ENCODE assay signal across 7 mouse cellular contexts in genomic region chr13:99900557-99900892, GRCm38 (mm10). TPM values are rescaled to one million over a fixed set of nuclear protein-coding genes. Genes with fewer than 3 reads are reported as not detected.
A peak's percentile ranks its signal among the peaks of the same experiment; 100 is the strongest.
DNase-seq lines count a peak whose midpoint lies in the region; ATAC-seq lines count a peak whose summit lies in the region.

No protein-coding gene starts in this region.

- peaks cover 8% of the 10 kb centered on the region; the same call in 1 of the 2 replicates for H3K4me1 ChIP-seq in heart, embryonic 12.5 days (replicated peaks)
- peaks cover 11% of the 10 kb centered on the region; the same call in 1 of the 2 replicates for H3K4me1 ChIP-seq in kidney, embryonic 16.5 days (ENCODE audit: insufficient read depth, low read length)
- H3K4me1 ChIP-seq in midbrain, embryonic 11.5 days (ENCODE audit: control insufficient read depth, insufficient read depth, low read length) = no peaks in the 10 kb centered on the region

- peak; percentile 59 for DNase-seq in thymus, postnatal 4 days
- no peak for DNase-seq in thymus, postnatal 25 days
- DNase-seq in c-Kit-positive CD71-positive TER-119-negative erythroid progenitor cells, embryonic 14.5 days (ENCODE audit: low read depth) = peak; percentile 6
- DNase-seq in midbrain, embryonic 11.5 days (ENCODE audit: low spot score, missing footprints) = peak; percentile 97
- DNase-seq in testis, postnatal 10 days (ENCODE audit: low spot score) = peak; percentile 81

- no peaks in the 10 kb centered on the region for H3K36me3 ChIP-seq in heart, embryonic 12.5 days
- H3K36me3 ChIP-seq in kidney, embryonic 16.5 days (ENCODE audit: insufficient read depth, low read length) = no peaks in the 10 kb centered on the region
- no peaks in the 10 kb centered on the region for H3K36me3 ChIP-seq in midbrain, embryonic 11.5 days (ENCODE audit: control insufficient read depth, insufficient read depth, low read length)

- H3K9ac ChIP-seq in heart, embryonic 12.5 days = no peak overlapping the region
- H3K9ac ChIP-seq in kidney, embryonic 16.5 days (replicated peaks; ENCODE audit: low read length) = no peak overlapping the region
- peak overlapping the region; percentile 2 for H3K9ac ChIP-seq in midbrain, embryonic 11.5 days (ENCODE audit: low read length)

- 2% methylated on average over 30 of the region's 30 CpGs for WGBS in heart, embryonic 12.5 days
- WGBS in kidney, embryonic 16.5 days = 0% methylated on average over 30 of the region's 30 CpGs
- WGBS in midbrain, embryonic 11.5 days = under 1% methylated on average over 30 of the region's 30 CpGs

- peaks cover 56% of the 10 kb centered on the region for H3K27me3 ChIP-seq in heart, embryonic 12.5 days (replicated peaks)
- peaks cover 41% of the 10 kb centered on the region for H3K27me3 ChIP-seq in kidney, embryonic 16.5 days (ENCODE audit: insufficient read depth, low read length)
- peaks cover 26% of the 10 kb centered on the region for H3K27me3 ChIP-seq in midbrain, embryonic 11.5 days (ENCODE audit: control insufficient read depth, insufficient read depth, low read length)

- peak overlapping the region; percentile 22 for H3K4me3 ChIP-seq in heart, embryonic 12.5 days
- H3K4me3 ChIP-seq in kidney, embryonic 16.5 days (ENCODE audit: low read length) = peak overlapping the region; percentile 26
- peak overlapping the region; percentile 33 for H3K4me3 ChIP-seq in midbrain, embryonic 11.5 days (ENCODE audit: low read depth, low read length)

- no peaks in the 10 kb centered on the region for H3K9me3 ChIP-seq in heart, embryonic 12.5 days (replicated peaks)
- H3K9me3 ChIP-seq in kidney, embryonic 16.5 days (ENCODE audit: low read length) = no peaks in the 10 kb centered on the region
- no peaks in the 10 kb centered on the region for H3K9me3 ChIP-seq in midbrain, embryonic 11.5 days (ENCODE audit: control insufficient read depth, low read length)

- 0 out of 2 replicates have a peak, but pooled peaks have one; percentile 25 for ATAC-seq in heart, embryonic 12.5 days (ENCODE audit: insufficient number of reproducible peaks, low FRiP score)
- peak; percentile 92 for ATAC-seq in kidney, embryonic 16.5 days (ENCODE audit: low FRiP score, low TSS enrichment)
- peak; percentile 86 for ATAC-seq in midbrain, embryonic 11.5 days (ENCODE audit: low FRiP score)

- H3K4me2 ChIP-seq in heart, embryonic 12.5 days = peak overlapping the region; percentile 56
- H3K4me2 ChIP-seq in kidney, embryonic 16.5 days (replicated peaks; ENCODE audit: low read depth, low read length) = peak overlapping the region; percentile 45
- H3K4me2 ChIP-seq in midbrain, embryonic 11.5 days = peak overlapping the region; percentile 46

- H3K27ac ChIP-seq in heart, embryonic 12.5 days (ENCODE audit: poor library complexity, severe bottlenecking) = no peak overlapping the region
- no peak overlapping the region for H3K27ac ChIP-seq in kidney, embryonic 16.5 days (ENCODE audit: low read length)
- no peak overlapping the region for H3K27ac ChIP-seq in midbrain, embryonic 11.5 days (ENCODE audit: low read depth, low read length)

RNA-seq across cellular contexts. Expression of gene Cartpt, which starts 0.4 kb away (rescaled TPM):
- polyA plus RNA-seq in heart, embryonic 12.5 days (2016; fragmentation: Nextera tagmentation; extraction: Ambion mirVana) = not detected in 2 replicates
- polyA plus RNA-seq in kidney, embryonic 16.5 days (2015; fragmentation: Nextera tagmentation; extraction: Ambion mirVana) = 0.92 and 1.6 TPM in 2 replicates
- 36.2 and 39.3 TPM in 2 replicates for polyA plus RNA-seq in midbrain, embryonic 11.5 days (2014; fragmentation: Nextera tagmentation; extraction: Ambion mirVana)

Comparison
In these comparisons a context has a peak if more than half of its experiments do, and no peak if none do; other contexts are left out.
1. ATAC-seq: peak in every context shown above with its lines; median percentile 92 in kidney, embryonic 16.5 days; 86 in midbrain, embryonic 11.5 days; 25 in heart, embryonic 12.5 days.
2. RNA of gene Cartpt, which starts 0.4 kb away (polyA plus RNA-seq): 36.2 to 39.3 TPM in midbrain, embryonic 11.5 days; 0.92 to 1.6 TPM in kidney, embryonic 16.5 days and not detected in heart, embryonic 12.5 days; every median in the first group is over 10 times any median in the second.
3. Peak in every context shown above with its lines, with median percentiles within 50 percentile points of each other: H3K4me2 ChIP-seq and H3K4me3 ChIP-seq.